Mouse (Mus musculus) CH12F3 (cell line): Measurements from ENCODE around the gene Tbx2.

Source experiments
- in situ Hi-C: fragments of 300-500 bp; cut with MboI; formaldehyde crosslinking; loops from 2 replicates; pipeline ENCODE4 v1.14.3; 2020; ENCODE audit warnings: low sequenced_read_pairs

Gene Tbx2

GRCm38 (mm10) chr11:85839258-85840030, 7.1 kb downstream of the Tbx2 start:
- in situ Hi-C loops = no loop called here

- in situ Hi-C loops = no loop called here
Measured at GRCm38 (mm10) chr11:85840031-85840802, 7.9 kb downstream of the Tbx2 start.

GRCm38 (mm10) chr11:85840803-85841145, 8.4 kb downstream of the Tbx2 start:
- in situ Hi-C loops = no loop called here

GRCm38 (mm10) chr11:85841211-85841681, 8.9 kb downstream of the Tbx2 start:
- in situ Hi-C loops = no loop called here

- in situ Hi-C loops = no loop called here
Measured at GRCm38 (mm10) chr11:85841980-85842379, 9.6 kb downstream of the Tbx2 start.

GRCm38 (mm10) chr11:85842596-85843346, 10.4 kb downstream of the Tbx2 start:
- in situ Hi-C loops = no loop called here

- in situ Hi-C loops = no loop called here
Measured at GRCm38 (mm10) chr11:85843347-85843692, 11.0 kb downstream of the Tbx2 start.

GRCm38 (mm10) chr11:85844144-85844965, 12.0 kb downstream of the Tbx2 start:
- in situ Hi-C loops = no loop called here

GRCm38 (mm10) chr11:85844971-85845370, 12.6 kb downstream of the Tbx2 start:
- in situ Hi-C loops = no loop called here

GRCm38 (mm10) chr11:85845921-85846320, 13.6 kb downstream of the Tbx2 start:
- in situ Hi-C loops = no loop called here

GRCm38 (mm10) chr11:85846509-85846908, 14.2 kb downstream of the Tbx2 start:
- in situ Hi-C loops = no loop called here

- in situ Hi-C loops = no loop called here
Measured at GRCm38 (mm10) chr11:85849037-85849436, 16.7 kb downstream of the Tbx2 start.

- in situ Hi-C loops = loop anchor here (10.0 kb wide), 1 partner anchor 315 kb away; no protein-coding TSS in a partner anchor
Measured at GRCm38 (mm10) chr11:85850233-85850632, 17.9 kb downstream of the Tbx2 start, which contains the start of gene Gm11444. Gene Gm11444 (minus strand): TSS chr11:85850333.

- in situ Hi-C loops = loop anchor here (10.0 kb wide), 1 partner anchor 314 kb away; no protein-coding TSS in a partner anchor
Measured at GRCm38 (mm10) chr11:85850758-85851157, 18.4 kb downstream of the Tbx2 start.

- in situ Hi-C loops = loop anchor here (10.0 kb wide), 1 partner anchor 307 kb away; no protein-coding TSS in a partner anchor
Measured at GRCm38 (mm10) chr11:85857997-85858698, 25.8 kb downstream of the Tbx2 start.

GRCm38 (mm10) chr11:85864363-85864762, 32.0 kb downstream of the Tbx2 start:
- in situ Hi-C loops = loop anchor here (5.0 kb wide), 1 partner anchor 108 kb away; no protein-coding TSS in a partner anchor

- in situ Hi-C loops = no loop called here
Measured at GRCm38 (mm10) chr11:85876059-85876788, 43.9 kb downstream of the Tbx2 start.

- in situ Hi-C loops = no loop called here
Measured at GRCm38 (mm10) chr11:85884498-85884897, 52.1 kb downstream of the Tbx2 start.
